Mouse (Mus musculus): ENCODE data around the gene Pcnp. TPM values are rescaled to one million over a fixed set of nuclear protein-coding genes. Genes with fewer than 3 reads are reported as not detected.
A peak's percentile ranks its signal among the peaks of the same experiment; 100 is the strongest.
"Not testable (repeated sequence)": the region's sequence is repeated elsewhere in the genome, so short reads cannot be mapped to it uniquely, and the experiment has no call there.

Pcnp gene
- polyA plus RNA-seq, 1 experiment from 2014 or later: 302 TPM

DNA sequence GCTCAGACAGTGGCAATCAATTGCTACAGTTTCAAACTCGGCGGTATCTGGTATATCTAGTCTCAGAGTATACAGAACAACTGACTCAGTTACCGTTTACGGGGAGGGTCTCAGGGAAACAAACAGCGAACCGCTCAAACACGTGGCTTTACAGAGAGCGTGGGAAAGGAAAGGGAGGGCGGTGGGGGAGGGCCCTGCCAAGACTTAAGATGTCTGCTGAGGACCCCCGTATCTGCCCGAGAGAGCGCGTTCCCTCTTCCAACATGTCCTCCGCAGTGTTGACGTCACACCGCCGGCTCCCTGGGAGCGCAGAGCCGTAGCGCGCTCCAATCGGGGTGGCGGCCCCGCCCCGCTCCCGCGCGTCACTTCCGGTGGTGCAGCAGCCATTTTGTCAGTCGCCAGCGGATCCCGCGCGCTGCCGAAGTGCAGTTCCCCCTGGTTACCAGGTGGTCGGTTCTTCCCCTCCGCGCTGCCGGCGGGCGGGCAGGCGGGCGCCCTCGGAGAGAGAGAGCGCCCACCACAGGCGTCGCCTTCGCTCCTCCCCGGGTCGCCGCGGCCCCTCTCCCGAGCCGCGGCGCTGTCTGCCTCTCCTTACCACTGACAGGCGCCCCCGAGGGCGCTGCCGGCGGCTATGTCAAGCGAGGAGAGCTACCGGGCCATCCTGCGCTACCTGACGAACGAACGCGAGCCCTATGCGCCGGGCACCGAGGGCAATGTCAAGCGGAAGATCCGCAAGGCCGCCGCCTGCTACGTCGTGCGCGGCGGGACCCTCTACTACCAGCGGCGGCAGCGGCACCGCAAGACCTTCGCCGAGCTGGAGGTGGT, 55.9 kb downstream of the Pcnp start, which contains the start of gene Zbtb11:
Gene Zbtb11 (plus strand): TSS at position 453 of the 825 bp plus-strand sequence.
- Histone ChIP-seq H3K4me3 (peak within 1 kb of the TSS; percentile 75), H3K4me1 (peaks cover 23% of the 10 kb centered on the region), H3K9me3 (no peaks in the 10 kb centered on the region), H3K27ac (replicated peaks) (peak within 1 kb of the TSS; percentile 68), H3K4me2 (replicated peaks) (peak within 1 kb of the TSS; percentile 87), H3K9ac (replicated peaks) (peak within 1 kb of the TSS; percentile 83), H3K36me3 (peaks cover 40% of the 10 kb centered on the region), H3K27me3 (no peaks in the 10 kb centered on the region)
- ATAC-seq (ENCODE audit: low FRiP score, low read depth): peak; percentile 99
- under 1% methylated on average over 78 of the region's 86 CpGs for WGBS

DNA sequence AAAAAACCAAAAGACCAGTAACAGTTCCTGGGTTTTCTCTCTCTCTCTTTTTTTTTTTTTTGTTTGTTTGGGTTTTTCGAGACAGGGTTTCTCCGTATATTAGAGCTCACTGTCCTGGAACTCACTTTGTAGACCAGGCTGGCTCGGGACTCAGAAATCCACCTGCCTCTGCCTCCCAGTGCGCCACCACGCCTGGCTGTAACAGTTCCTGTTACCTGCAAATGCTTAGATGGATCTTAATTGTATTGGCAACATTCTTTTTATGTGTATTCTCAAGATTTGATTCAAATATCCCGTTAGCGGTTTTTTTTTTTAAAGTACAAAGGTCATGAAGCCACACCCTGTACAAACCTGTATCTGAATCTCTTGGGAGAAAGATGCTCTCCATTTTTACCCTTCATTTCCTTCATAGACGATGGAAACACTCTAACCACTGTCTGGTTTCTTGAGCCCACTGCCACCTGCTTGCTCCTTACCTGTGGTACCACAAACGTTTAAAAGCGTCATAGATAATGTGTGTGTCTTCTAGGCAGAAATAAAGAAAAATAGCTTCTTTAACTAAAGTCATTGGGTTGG, 56.8 kb downstream of the Pcnp start:
- Histone ChIP-seq H3K36me3 (peaks cover 39% of the 10 kb centered on the region), H3K9ac (replicated peaks) (0 out of 2 replicates have a peak overlapping the region, but pooled peaks have one; percentile 4), H3K4me1 (peaks cover 23% of the 10 kb centered on the region), H3K9me3 (no peaks in the 10 kb centered on the region), H3K4me3 (peak overlapping the region; percentile 75), H3K4me2 (replicated peaks) (peak overlapping the region; percentile 59), H3K27ac (replicated peaks) (peak overlapping the region; percentile 65), H3K27me3 (no peaks in the 10 kb centered on the region)
- WGBS: 56% methylated on average over 10 of the region's 10 CpGs
- no peak for ATAC-seq (ENCODE audit: low FRiP score, low read depth)

DNA sequence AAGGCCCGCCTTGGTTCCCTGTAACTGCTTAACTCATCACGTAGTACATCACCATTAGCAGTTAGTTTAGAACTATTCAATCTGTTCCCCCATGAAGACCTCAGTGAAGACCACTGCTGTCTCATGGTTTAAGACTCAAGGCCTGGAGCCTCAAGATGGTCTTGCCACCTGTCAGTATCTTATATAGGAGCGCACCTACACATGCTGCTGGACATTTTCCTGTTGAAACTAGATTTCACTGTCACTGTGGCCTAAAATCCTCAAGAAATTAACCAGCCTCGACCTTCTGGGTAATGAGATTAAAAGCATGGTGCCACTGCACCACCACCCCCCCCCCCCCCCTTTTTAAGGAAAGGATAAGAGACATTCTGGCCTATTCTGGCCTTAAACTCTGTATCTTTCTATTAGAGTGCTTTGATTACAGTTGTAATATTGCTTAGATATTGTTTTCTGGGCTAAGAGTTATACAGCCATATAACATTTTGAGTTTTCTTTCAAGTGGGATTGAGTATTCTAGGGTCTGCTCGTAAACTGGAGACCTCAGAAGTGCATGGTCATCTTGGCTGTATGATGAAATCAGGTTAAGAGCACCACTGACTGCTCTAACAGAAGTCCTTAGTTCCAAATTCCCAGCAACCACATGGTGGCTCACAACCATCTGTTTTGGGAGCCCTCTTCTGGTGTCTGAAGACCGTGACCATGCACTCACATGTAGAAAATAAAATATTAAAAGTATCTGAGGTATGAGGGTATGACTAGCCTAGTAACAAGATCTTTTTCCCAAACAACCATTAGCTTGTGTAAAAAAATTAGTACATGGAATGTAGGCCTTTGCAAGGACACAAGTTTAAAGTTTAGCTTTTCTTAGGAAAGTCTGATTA, 57.6 kb downstream of the Pcnp start:
- H3K27ac ChIP-seq (replicated peaks): no peak overlapping the region
- H3K4me2 ChIP-seq (replicated peaks): no peak overlapping the region
- H3K9ac ChIP-seq (replicated peaks): no peak overlapping the region
- 78% methylated on average over 6 of the region's 6 CpGs for WGBS
- no peaks in the 10 kb centered on the region for H3K27me3 ChIP-seq
- peaks cover 37% of the 10 kb centered on the region for H3K36me3 ChIP-seq
- ATAC-seq (ENCODE audit: low FRiP score, low read depth): no peak
- H3K4me3 ChIP-seq: no peak overlapping the region
- peaks cover 28% of the 10 kb centered on the region for H3K4me1 ChIP-seq
- no peaks in the 10 kb centered on the region for H3K9me3 ChIP-seq

DNA sequence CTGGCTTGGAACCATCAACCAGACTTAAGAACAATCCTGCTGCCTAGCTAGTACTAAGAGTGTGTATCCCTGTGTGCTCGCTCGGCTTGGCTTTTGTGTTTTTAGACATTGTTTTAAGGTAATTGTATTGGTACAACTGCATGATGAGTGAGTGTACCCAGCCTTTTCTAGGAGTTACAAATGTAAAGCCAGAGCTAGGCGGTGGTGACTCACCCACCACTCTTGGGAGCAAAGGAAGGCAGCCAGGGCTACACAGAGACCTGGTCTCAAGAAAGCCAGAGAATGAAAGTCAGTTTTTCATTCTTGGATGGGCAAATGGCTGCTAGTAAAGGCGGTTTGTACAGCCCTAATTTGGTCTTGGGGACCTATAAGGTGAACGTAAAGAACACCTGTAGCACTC, 59.1 kb downstream of the Pcnp start:
- Histone ChIP-seq H3K27me3 (no peaks in the 10 kb centered on the region), H3K4me1 (peaks cover 22% of the 10 kb centered on the region), H3K4me3 (no peak overlapping the region), H3K27ac (replicated peaks) (no peak overlapping the region), H3K36me3 (peaks cover 37% of the 10 kb centered on the region), H3K4me2 (replicated peaks) (no peak overlapping the region), H3K9me3 (no peaks in the 10 kb centered on the region), H3K9ac (replicated peaks) (no peak overlapping the region)
- WGBS: 92% methylated on average over 5 of the region's 5 CpGs
- no peak for ATAC-seq (ENCODE audit: low FRiP score, low read depth)

DNA sequence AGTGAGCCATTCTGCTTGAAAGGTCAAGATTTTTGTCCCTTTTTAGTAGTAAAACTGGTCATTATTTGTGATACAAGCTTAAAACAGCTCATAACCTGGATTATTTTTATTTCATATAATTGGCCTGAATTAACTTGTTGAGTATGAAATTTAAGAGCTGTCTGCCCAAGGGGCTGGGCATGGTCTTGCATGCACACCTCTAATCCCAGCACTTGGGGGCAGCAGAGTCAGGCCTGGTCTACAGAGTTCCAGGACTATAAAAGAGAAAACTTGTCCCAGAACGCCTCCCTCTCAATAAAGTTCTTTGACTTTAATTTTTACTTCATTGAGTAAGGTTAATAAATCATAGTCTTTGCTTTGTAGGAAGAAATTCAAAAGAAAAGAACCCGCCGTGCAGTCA, 60.4 kb downstream of the Pcnp start:
- 89% methylated on average over 3 of the region's 3 CpGs for WGBS
- Histone ChIP-seq H3K4me1 (peaks cover 15% of the 10 kb centered on the region), H3K27me3 (no peaks in the 10 kb centered on the region), H3K27ac (replicated peaks) (no peak overlapping the region), H3K9ac (replicated peaks) (no peak overlapping the region), H3K9me3 (no peaks in the 10 kb centered on the region), H3K4me3 (0 out of 2 replicates have a peak overlapping the region, but pooled peaks have one; percentile 2), H3K36me3 (peaks cover 37% of the 10 kb centered on the region), H3K4me2 (replicated peaks) (no peak overlapping the region)
- no peak for ATAC-seq (ENCODE audit: low FRiP score, low read depth)

DNA sequence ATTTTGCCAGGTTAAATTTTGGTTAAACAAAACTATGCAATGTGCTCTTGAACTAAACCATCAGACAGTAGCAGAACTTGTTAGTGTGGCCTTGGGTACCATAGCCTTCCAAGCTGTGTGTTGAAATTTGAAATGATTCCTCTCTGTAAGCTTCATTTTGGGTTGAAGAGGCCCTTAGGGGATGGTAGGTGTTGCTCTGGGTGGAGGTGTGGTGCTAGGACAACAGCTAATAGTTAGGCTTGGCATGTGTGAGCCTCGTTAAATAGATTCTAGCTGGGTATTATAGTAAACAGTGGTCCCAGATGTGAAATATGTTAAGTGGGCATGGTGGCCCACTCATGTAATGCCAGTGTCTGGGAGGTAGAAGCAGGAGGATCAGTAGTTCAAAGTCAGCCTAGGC, 62.3 kb downstream of the Pcnp start:
- no peak overlapping the region for H3K27ac ChIP-seq (replicated peaks)
- no peaks in the 10 kb centered on the region for H3K27me3 ChIP-seq
- H3K36me3 ChIP-seq: peaks cover 37% of the 10 kb centered on the region
- peaks cover 8% of the 10 kb centered on the region for H3K4me1 ChIP-seq
- peak overlapping the region; percentile 91 for H3K4me2 ChIP-seq (replicated peaks)
- no peak for ATAC-seq (ENCODE audit: low FRiP score, low read depth)
- 38% methylated on average over 1 of the region's 1 CpGs for WGBS
- H3K4me3 ChIP-seq: peak overlapping the region; percentile 85
- H3K9me3 ChIP-seq: no peaks in the 10 kb centered on the region
- H3K9ac ChIP-seq (replicated peaks): peak overlapping the region; percentile 90

DNA sequence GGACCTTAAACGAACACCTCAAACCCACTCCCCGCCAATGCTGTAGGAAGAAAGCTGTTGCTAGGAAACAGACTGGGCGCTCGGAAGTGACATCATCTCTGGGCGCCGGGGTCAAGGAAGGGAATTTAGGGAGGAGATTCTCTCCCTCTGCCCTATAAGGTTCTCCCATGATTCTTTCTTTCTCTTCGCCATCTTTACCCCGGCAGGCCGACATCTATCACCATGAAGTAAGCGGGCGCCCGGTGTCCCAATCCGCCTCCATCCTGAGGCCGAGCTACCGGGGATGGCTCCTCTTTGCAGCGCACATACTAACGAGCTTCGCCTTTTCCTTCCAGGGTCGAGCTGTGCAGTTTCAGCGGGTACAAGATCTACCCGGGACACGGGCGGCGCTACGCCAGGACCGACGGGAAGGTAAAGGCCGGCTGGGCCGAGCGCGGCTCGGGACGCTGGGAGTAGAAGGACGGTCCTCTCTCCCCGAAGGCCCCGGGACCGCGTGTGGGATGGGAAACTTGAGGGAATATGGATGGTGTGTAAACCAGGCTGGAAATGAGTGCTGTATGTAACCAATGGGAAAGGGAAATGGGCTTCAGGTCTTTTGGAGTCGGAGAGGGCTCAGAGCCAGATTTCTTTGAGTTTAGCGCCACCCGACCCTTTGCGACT, 63.2 kb downstream of the Pcnp start, which contains the start of gene Rpl24:
Gene Rpl24 (plus strand): TSS at position 64 of the 660 bp plus-strand sequence.
- peak within 1 kb of the TSS; percentile 88 for H3K27ac ChIP-seq (replicated peaks)
- peak; percentile 92 for ATAC-seq (ENCODE audit: low FRiP score, low read depth)
- H3K27me3 ChIP-seq: no peaks in the 10 kb centered on the region
- H3K4me2 ChIP-seq (replicated peaks): peak within 1 kb of the TSS; percentile 91
- H3K9ac ChIP-seq (replicated peaks): peak within 1 kb of the TSS; percentile 90
- WGBS: under 1% methylated on average over 42 of the region's 42 CpGs
- peaks cover 28% of the 10 kb centered on the region for H3K36me3 ChIP-seq
- H3K4me1 ChIP-seq: peaks cover 8% of the 10 kb centered on the region
- H3K4me3 ChIP-seq: peak within 1 kb of the TSS; percentile 85
- H3K9me3 ChIP-seq: no peaks in the 10 kb centered on the region

DNA sequence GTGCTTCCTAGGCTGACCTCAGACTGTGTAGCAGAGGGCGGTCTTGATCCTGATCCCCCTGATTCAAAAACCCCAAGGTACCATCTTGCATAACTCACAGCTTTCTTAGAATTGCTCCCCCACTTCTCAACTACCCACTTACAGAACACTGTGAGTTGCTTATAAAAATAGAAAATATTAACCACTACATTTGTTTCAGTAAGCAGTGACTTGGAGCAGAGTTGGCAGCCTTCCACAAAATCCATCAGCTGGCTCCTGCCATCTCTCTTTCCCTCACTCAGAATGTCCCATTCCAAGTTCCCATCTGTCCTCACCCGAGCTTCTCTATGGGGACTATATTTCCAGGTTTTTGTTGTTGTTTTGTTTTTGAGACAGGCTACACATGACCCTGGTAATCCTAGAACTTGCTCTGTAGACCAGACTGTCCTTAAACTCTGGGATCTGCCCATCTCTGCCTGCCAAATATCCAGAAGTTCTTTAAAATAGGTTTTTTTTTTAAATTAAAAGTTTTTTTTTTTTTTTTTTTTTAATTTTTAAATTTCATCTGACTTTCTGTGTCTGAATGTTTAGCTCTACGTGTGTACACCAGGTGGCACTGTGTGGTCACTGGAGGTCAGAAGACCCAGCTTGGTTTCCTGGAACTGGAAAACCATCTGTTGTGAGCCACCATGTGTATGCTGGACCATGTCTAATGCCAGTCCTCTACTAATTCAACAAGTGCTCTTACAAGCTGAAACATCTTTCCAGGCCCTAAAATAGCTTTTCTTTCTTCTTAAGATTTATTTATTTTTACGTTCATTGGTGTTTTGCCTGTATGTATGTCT, 65.2 kb downstream of the Pcnp start:
- no peak overlapping the region for H3K4me2 ChIP-seq (replicated peaks)
- peaks cover 9% of the 10 kb centered on the region for H3K36me3 ChIP-seq
- no peak overlapping the region for H3K27ac ChIP-seq (replicated peaks)
- 68% methylated on average over 4 of the region's 4 CpGs for WGBS
- no peak for ATAC-seq (ENCODE audit: low FRiP score, low read depth)
- H3K9me3 ChIP-seq: no peaks in the 10 kb centered on the region
- peaks cover 8% of the 10 kb centered on the region for H3K4me1 ChIP-seq
- no peak overlapping the region for H3K9ac ChIP-seq (replicated peaks)
- no peaks in the 10 kb centered on the region for H3K27me3 ChIP-seq
- no peak overlapping the region for H3K4me3 ChIP-seq

DNA sequence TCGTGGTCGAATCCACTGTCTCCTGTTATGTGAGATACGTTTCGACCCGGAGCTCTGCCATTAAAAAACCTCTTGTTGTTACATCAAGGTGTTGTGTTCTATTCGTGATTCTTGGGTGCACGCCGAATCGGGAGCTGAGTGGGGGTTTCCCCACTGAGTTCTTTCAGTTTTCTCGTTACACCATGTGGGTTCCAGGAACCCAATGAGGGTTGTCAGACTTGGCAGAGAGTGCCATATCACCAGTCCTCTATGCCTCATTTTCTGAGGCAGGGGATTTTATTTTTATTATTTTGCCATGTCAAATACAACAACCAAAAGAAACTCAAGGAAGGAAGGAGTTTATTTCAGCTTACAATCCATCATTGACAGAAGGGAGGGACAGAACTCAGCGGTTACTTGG, 66.5 kb downstream of the Pcnp start:
- not testable (repeated sequence) for H3K4me1 ChIP-seq; ATAC-seq (ENCODE audit: low FRiP score, low read depth); H3K4me3 ChIP-seq; H3K4me2 ChIP-seq (replicated peaks); H3K27me3 ChIP-seq; H3K36me3 ChIP-seq; H3K27ac ChIP-seq (replicated peaks); H3K9me3 ChIP-seq; H3K9ac ChIP-seq (replicated peaks)
- WGBS: 95% methylated on average over 6 of the region's 11 CpGs

Measured in midbrain, embryonic 12.5 days (tissue).